Mouse (Mus musculus) lung, adult 2 months (tissue): Measurements from ENCODE around the gene Rnf43.

Source experiments
- CTCF ChIP-seq: fragments of 200-500 bp; IDR thresholded peaks from 2 replicates; pipeline ENCODE4 v1.5.1; 2011; ENCODE audit warnings: mild to moderate bottlenecking, low read length, control low read depth; ENCODE audit not compliant: insufficient read depth
- POLR2A ChIP-seq: fragments of 200-500 bp; IDR thresholded peaks from 2 replicates; pipeline ENCODE4 v1.6.1; 2011; ENCODE audit warnings: low read depth, mild to moderate bottlenecking, control low read depth, low read length, borderline replicate concordance; ENCODE audit errors: extremely low read depth

DNA sequence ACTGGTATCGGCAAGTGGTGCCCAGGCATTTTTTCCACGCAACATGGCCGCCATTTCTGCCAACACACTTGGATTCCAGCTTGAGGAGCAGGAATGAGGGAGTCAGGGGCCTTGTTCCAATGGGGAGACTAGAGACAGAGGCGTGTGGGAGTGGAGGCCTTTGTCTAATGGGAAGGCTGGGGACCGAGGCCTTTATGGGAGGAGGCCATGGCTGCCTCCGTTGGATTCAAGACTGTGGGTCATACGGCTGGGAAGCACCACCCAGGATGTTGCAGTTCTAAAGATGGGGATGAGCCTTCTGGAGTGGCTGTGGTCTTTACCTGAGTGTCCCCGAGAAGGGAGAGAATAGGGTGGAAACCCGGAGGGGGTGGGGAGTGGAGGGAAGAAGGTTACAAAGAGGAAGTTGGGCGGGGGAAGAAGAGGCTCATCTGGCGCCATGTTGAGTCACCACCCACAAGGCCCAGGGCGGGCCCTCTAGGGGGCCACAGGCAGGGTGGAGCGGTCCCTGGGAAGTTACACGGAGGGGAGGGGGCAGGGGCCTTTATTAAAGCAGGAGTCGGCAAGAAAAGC lies 93.8 kb downstream of the Rnf43 start:
- TF ChIP-seq CTCF, result no peak
- peak; percentile 37; the same call in 1 of the 2 replicates for TF ChIP-seq POLR2A
